Mouse (Mus musculus): ENCODE data around the gene Ppm1h. TPM values are rescaled to one million over a fixed set of nuclear protein-coding genes. Genes with fewer than 3 reads are reported as not detected.

The Ppm1h gene
- total and polyA plus RNA-seq, 3 experiments: 6.9 to 14.9 TPM; not detected in 1

DNA sequence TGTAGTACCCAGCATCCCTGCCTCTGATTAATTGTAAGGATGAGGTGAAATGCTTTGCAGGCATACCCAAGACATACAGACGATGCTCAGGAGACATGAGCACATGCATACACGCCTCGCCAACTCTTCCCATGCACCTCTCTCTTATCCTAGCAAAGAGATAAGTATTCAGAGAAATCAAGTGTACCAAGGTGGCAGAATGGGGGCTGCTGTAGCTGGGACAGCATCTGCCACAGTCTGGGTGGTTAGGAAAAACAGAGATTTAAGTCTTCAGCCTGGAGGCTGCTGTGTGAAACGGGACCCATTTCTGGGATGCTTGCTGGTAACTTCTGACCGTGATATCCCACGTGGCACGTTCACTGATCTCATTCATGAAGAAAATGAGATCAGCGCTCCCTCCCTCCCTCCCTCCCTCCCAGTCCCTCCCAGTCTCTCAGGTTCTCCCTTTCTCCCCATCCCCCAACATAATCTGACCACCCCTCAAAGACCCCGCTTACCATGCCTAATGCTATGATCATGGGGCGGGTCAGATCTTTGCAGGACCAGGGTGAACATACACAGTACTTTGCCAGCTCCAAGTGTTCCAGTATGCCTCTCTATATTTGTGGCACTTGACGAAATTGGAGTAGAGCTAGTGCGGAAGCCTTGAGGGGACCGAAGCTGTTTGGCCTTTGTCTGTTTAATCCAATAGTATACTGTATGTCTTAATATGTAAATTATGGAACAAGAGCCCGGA is 38.3 kb downstream of the Ppm1h start:
- Histone ChIP-seq H3K36me3 (ENCODE audit: control insufficient read depth in 1 of 2, insufficient read depth in 2 of 2, low read length in 2 of 2) (no peaks in the 10 kb centered on the region), H3K27me3 (ENCODE audit: control insufficient read depth in 1 of 2, insufficient read depth in 2 of 2, low read length in 2 of 2) (no peaks in the 10 kb centered on the region; a peak in 1 of 4 replicates), H3K79me2 (ENCODE audit: control insufficient read depth, insufficient read depth, low read length, poor library complexity) (no peaks in the 10 kb centered on the region), H3K4me1 (ENCODE audit: control insufficient read depth in 1 of 2, insufficient read depth in 2 of 2, low read length in 2 of 2) (no peaks in the 10 kb centered on the region), H3K27ac (ENCODE audit: control insufficient read depth, low read depth, low read length) (no peak overlapping the region), H3K4me3 (ENCODE audit: control insufficient read depth in 1 of 2, insufficient read depth in 1 of 2, low read depth in 2 of 2, low read length in 2 of 2) (no peak overlapping the region), H3K9ac (ENCODE audit: control insufficient read depth, low read depth, low read length, poor library complexity, severe bottlenecking) (no peak overlapping the region), H3K9me3 (replicated peaks; ENCODE audit: insufficient read depth, low read length) (no peaks in the 10 kb centered on the region)
- TF ChIP-seq SMC3 (IDR thresholded peaks at IDR 0.05; ENCODE audit: low read depth, low read length) (no peak), POLR2AphosphoS2 (IDR thresholded peaks at IDR 0.05; ENCODE audit: low read length) (no peak), ELF1 (IDR thresholded peaks at IDR 0.05; ENCODE audit: low read depth, low read length) (no peak), MAFK (IDR thresholded peaks at IDR 0.05; ENCODE audit: borderline replicate concordance, low read depth, low read length) (no peak), TAL1 (IDR thresholded peaks at IDR 0.05; ENCODE audit: low read length) (no peak), ZC3H11A (IDR thresholded peaks at IDR 0.05; ENCODE audit: low read depth, low read length) (no peak), SIN3A (IDR thresholded peaks at IDR 0.05; ENCODE audit: low read length) (no peak), GATA1 (IDR thresholded peaks at IDR 0.05; ENCODE audit: low read depth, low read length) (no peak), E2F4 (IDR thresholded peaks at IDR 0.05; ENCODE audit: borderline replicate concordance, low read depth, low read length) (no peak), RCOR1 (IDR thresholded peaks at IDR 0.05; ENCODE audit: low read depth, low read length) (no peak), ZKSCAN1 (IDR thresholded peaks at IDR 0.05; ENCODE audit: low read depth, low read length) (no peak), JUND (IDR thresholded peaks at IDR 0.05; ENCODE audit: low read depth, low read length) (no peak), POLR2AphosphoS5 (IDR thresholded peaks at IDR 0.05; ENCODE audit: borderline replicate concordance, low read depth, low read length) (no peak), HCFC1 (IDR thresholded peaks at IDR 0.05; ENCODE audit: low read depth, low read length) (no peak)
- no peak for DNase-seq (ENCODE audit: low read depth, low spot score)

DNA sequence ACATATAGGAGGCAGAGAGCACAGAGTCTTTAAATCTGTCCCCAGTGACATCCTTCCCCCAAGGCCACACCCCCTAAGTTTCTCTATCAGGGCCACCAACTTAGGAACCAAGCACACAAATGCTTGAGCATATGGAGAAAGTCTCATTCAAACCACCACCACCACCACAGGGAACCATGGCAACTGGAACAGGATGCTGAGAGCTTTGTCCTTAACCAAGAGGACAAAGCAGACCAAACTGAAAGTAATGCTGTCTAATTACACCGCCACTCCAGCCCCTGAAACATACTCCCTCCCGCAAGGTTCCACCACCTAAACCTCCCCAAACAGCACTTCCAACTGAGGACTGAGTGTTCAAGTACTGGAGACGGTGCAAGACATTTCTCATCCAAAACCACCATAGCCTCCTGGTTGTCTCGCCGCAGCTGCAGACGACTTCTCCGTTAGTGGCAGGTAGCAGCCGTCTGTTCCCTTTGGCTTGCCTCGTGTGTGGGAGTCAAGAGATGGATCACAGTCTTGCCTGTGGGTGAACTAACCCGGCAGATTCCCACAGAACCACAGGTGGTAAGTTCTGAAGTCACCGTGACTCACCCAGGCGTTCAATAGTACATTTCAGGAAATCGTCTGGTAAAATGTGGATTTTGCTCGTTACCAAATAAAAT is 39.3 kb downstream of the Ppm1h start:
- DNase-seq (ENCODE audit: low read depth, low spot score): no peak
- H3K27ac ChIP-seq (ENCODE audit: control insufficient read depth, low read depth, low read length): no peak overlapping the region
- no peaks in the 10 kb centered on the region for H3K9me3 ChIP-seq (replicated peaks; ENCODE audit: insufficient read depth, low read length)
- no peaks in the 10 kb centered on the region for H3K4me1 ChIP-seq (ENCODE audit: control insufficient read depth in 1 of 2, insufficient read depth in 2 of 2, low read length in 2 of 2)
- no peaks in the 10 kb centered on the region for H3K79me2 ChIP-seq (ENCODE audit: control insufficient read depth, insufficient read depth, low read length, poor library complexity)
- H3K36me3 ChIP-seq (ENCODE audit: control insufficient read depth in 1 of 2, insufficient read depth in 2 of 2, low read length in 2 of 2): no peaks in the 10 kb centered on the region
- no peak overlapping the region for H3K4me3 ChIP-seq (ENCODE audit: control insufficient read depth in 1 of 2, insufficient read depth in 1 of 2, low read depth in 2 of 2, low read length in 2 of 2)
- no peak overlapping the region for H3K9ac ChIP-seq (ENCODE audit: control insufficient read depth, low read depth, low read length, poor library complexity, severe bottlenecking)
- H3K27me3 ChIP-seq (ENCODE audit: control insufficient read depth in 1 of 2, insufficient read depth in 2 of 2, low read length in 2 of 2): no peaks in the 10 kb centered on the region; a peak in 1 of 4 replicates
- no peak for TF ChIP-seq ZC3H11A (IDR thresholded peaks at IDR 0.05; ENCODE audit: low read depth, low read length)
- TF ChIP-seq UBTF (IDR thresholded peaks at IDR 0.05; ENCODE audit: borderline replicate concordance, insufficient read depth, low read depth, low read length): no peak
- TF ChIP-seq USF1 (IDR thresholded peaks at IDR 0.05; ENCODE audit: low read depth, low read length): no peak
- no peak for TF ChIP-seq RAD21 (IDR thresholded peaks at IDR 0.05; ENCODE audit: low read depth, low read length)
- TF ChIP-seq ZKSCAN1 (IDR thresholded peaks at IDR 0.05; ENCODE audit: low read depth, low read length): no peak
- TF ChIP-seq ZMIZ1 (IDR thresholded peaks at IDR 0.05; ENCODE audit: low read depth, low read length): no peak
- no peak for TF ChIP-seq USF2 (IDR thresholded peaks at IDR 0.05; ENCODE audit: borderline replicate concordance in 1 of 2, insufficient read depth in 1 of 2, low read depth in 1 of 2, low read length in 2 of 2)
- TF ChIP-seq ETS1 (IDR thresholded peaks at IDR 0.05; ENCODE audit: low read depth, low read length): no peak
